10 mouse cellular contexts compared by ENCODE assay signal in the genomic region with DNA sequence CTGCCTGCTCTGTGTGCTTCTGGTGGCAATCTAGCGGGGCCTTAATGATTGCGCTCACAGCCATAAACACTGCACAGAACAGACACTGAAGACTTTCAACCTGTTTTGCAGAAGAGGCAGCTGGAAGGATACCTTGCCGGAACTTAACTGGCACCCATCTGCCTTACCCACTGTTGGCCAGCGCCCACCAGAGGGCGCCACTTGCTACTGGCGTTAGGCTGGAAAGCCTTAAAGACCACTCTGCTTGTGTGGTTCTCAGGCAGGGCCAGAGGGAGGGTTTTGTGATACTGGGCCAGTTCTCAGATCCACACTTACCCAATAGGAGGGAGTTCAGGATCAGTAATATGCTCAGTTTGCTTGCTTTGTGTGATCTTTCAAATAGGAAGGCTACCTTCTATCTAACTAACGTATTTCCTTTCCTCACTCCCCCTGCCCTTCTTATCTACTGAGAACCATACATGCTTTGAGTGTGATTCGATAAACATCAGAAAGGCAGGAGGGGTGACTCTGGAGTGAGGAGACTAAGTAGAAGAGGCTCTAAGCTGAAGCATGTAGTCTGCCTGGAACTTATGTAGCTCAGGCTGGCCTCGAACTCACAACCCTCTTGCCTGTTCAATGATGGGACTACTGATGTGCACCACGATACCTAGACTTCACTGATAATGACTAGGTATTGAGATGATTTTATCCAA.
DNase-seq lines count a peak whose midpoint lies in the region; ATAC-seq and TF ChIP-seq lines count a peak whose summit lies in the region.
"Had no signal": no experiment of that assay in that cellular context is flagged by ENCODE, and none has a peak within 500 bp of the region (broad histone marks: within the 10 kb centered on the region; RNA-seq: fewer than 3 reads in every experiment).

No protein-coding gene starts in this region.

- TF ChIP-seq POLR2A in cortical plate, adult 2 months (IDR thresholded peaks at IDR 0.05; ENCODE audit: extremely low read depth, insufficient read depth, low read length) = no peak

- ATAC-seq in granulocyte monocyte progenitor cell, adult 5-6 weeks (replicated peaks; ENCODE audit: poor library complexity, severe bottlenecking) = peak; percentile 47; the same call in 1 of the 2 replicates
- ATAC-seq in midbrain, embryonic 13.5 days = peak; percentile 51; the same call in 1 of the 2 replicates

- peaks cover 50% of the 10 kb centered on the region for H3K27me3 ChIP-seq in midbrain, embryonic 13.5 days

- no peak overlapping the region for H3K4me3 ChIP-seq in cortical plate, adult 2 months (ENCODE audit: insufficient read depth, low read length)
- no peak overlapping the region for H3K4me3 ChIP-seq in midbrain, embryonic 13.5 days (replicated peaks)
- H3K4me3 ChIP-seq: embryonic facial prominence, embryonic 13.5 days had no signal

- no peaks in the 10 kb centered on the region for H3K9me3 ChIP-seq in midbrain, embryonic 13.5 days
- H3K9me3 ChIP-seq: embryonic facial prominence, embryonic 13.5 days had no signal

- H3K4me2 ChIP-seq in midbrain, embryonic 13.5 days (replicated peaks) = no peak overlapping the region
- H3K4me2 ChIP-seq: embryonic facial prominence, embryonic 13.5 days had no signal

- 62% methylated on average over 10 of the region's 10 CpGs for WGBS in midbrain, embryonic 13.5 days

- H3K36me3 ChIP-seq in midbrain, embryonic 13.5 days = no peaks in the 10 kb centered on the region
- H3K36me3 ChIP-seq: embryonic facial prominence, embryonic 13.5 days had no signal

- DNase-seq in kidney, adult 9 months = peak; percentile 57
- no peak for DNase-seq in kidney, adult 11 months
- DNase-seq in adipocyte (ENCODE audit: low spot score) = peak; percentile 59
- DNase-seq in left cerebral cortex, postnatal 25 days (ENCODE audit: low spot score in 2 of 2) = peak; percentile 56 to 61
- peak; percentile 86 for DNase-seq in testis, postnatal 10 days (ENCODE audit: low spot score)

- no peaks in the 10 kb centered on the region for H3K4me1 ChIP-seq in cortical plate, adult 2 months (ENCODE audit: control insufficient read depth, insufficient read depth, low read length)
- peaks cover 16% of the 10 kb centered on the region for H3K4me1 ChIP-seq in midbrain, embryonic 13.5 days (replicated peaks)

- H3K27ac ChIP-seq in cortical plate, adult 2 months (ENCODE audit: insufficient read depth, low read length) = no peak overlapping the region
- no peak overlapping the region for H3K27ac ChIP-seq in midbrain, embryonic 13.5 days
- H3K27ac ChIP-seq: embryonic facial prominence, embryonic 13.5 days; macrophage had no signal

- H3K9ac ChIP-seq in midbrain, embryonic 13.5 days (replicated peaks) = no peak overlapping the region
- H3K9ac ChIP-seq: embryonic facial prominence, embryonic 13.5 days had no signal

- intact Hi-C loops in left cerebral cortex, postnatal 25 days (cut with DNase I) = loop anchor here (2.0 to 5.0 kb wide), 3 partner anchors 25 to 298 kb away; no protein-coding TSS in a partner anchor

- TF ChIP-seq CTCF in cortical plate, adult 2 months (IDR thresholded peaks at IDR 0.05; ENCODE audit: extremely low read depth, insufficient read depth, low read length) = peak; percentile 84
